Mouse (Mus musculus) forebrain, embryonic 11.5 days (tissue): ENCODE measurements around the gene Dph7. TPM values are rescaled to one million over a fixed set of nuclear protein-coding genes. Genes with fewer than 3 reads are reported as not detected.
"Not testable (repeated sequence)": the region's sequence is repeated elsewhere in the genome, so short reads cannot be mapped to it uniquely, and the experiment has no call there.

Experiments used
- ATAC-seq: fragments of 200-750 bp; cut with Nextera tagmentation; replicated peaks from 2 replicates; pipeline ENCODE4 v1.8.0; 2017; ENCODE audit warnings: moderate TSS enrichment; ENCODE audit not compliant: low FRiP score
- DNase-seq: peaks from one replicate; pipeline ENCODE4 v3.0.0-alpha.2; 2017; ENCODE audit warnings: low spot score
- H3K27ac ChIP-seq: fragments of 300-500 bp; sonication (generic); 2 replicates; pipeline ENCODE4 v1.5.1; 2014; ENCODE audit warnings: low read depth, low read length
- H3K27me3 ChIP-seq: fragments of 300-500 bp; sonication (generic); 2 replicates; pipeline ENCODE4 v1.6.1; 2014; ENCODE audit warnings: mild to moderate bottlenecking, low read length, mixed read lengths; ENCODE audit not compliant: control insufficient read depth, insufficient read depth
- H3K36me3 ChIP-seq: fragments of 300-500 bp; sonication (generic); 2 replicates; pipeline ENCODE4 v1.6.1; 2014; ENCODE audit warnings: mild to moderate bottlenecking, low read length, moderate library complexity, mixed read lengths; ENCODE audit not compliant: control insufficient read depth, insufficient read depth
- H3K4me1 ChIP-seq: fragments of 300-500 bp; sonication (generic); replicated peaks from 2 replicates; pipeline ENCODE4 v1.6.1; 2014; ENCODE audit warnings: low read length, mixed read lengths; ENCODE audit not compliant: control insufficient read depth, insufficient read depth
- H3K4me2 ChIP-seq: fragments of 300-500 bp; sonication (generic); 2 replicates; pipeline ENCODE4 v1.6.1; 2014; ENCODE audit warnings: low read depth, mild to moderate bottlenecking, low read length, moderate library complexity, mixed read lengths; ENCODE audit not compliant: severe bottlenecking
- H3K4me3 ChIP-seq: fragments of 300-500 bp; sonication (generic); 2 replicates; pipeline ENCODE4 v1.5.1; 2014; ENCODE audit warnings: low read depth, low read length
- H3K9ac ChIP-seq: fragments of 300-500 bp; sonication (generic); 2 replicates; pipeline ENCODE4 v1.6.1; 2014; ENCODE audit warnings: low read length
- H3K9me3 ChIP-seq: fragments of 300-500 bp; sonication (generic); 2 replicates; pipeline ENCODE4 v1.6.1; 2016; ENCODE audit warnings: low read length, mixed read lengths; ENCODE audit not compliant: control insufficient read depth
- WGBS: fragments of 180-500 bp; shearing (Covaris S2); extraction: QIAGEN DNeasy Blood & Tissue Kit; methylation state at CpG from one replicate; pipeline ENCODE4 v1.1.7; 2014; 5-methylcytosine and 5-hydroxymethylcytosine counted together
- polyA plus RNA-seq: library from polyadenylated mRNA; unstranded; fragments of >200 nt; fragmentation: Nextera tagmentation; extraction: Ambion mirVana; gene quantifications from 2 replicates; pipeline ENCODE4 v1.2.1, GENCODE M21; 2014

Dph7 gene
- polyA plus RNA-seq, 1 experiment from 2014 or later, result 32.4 TPM

DNA sequence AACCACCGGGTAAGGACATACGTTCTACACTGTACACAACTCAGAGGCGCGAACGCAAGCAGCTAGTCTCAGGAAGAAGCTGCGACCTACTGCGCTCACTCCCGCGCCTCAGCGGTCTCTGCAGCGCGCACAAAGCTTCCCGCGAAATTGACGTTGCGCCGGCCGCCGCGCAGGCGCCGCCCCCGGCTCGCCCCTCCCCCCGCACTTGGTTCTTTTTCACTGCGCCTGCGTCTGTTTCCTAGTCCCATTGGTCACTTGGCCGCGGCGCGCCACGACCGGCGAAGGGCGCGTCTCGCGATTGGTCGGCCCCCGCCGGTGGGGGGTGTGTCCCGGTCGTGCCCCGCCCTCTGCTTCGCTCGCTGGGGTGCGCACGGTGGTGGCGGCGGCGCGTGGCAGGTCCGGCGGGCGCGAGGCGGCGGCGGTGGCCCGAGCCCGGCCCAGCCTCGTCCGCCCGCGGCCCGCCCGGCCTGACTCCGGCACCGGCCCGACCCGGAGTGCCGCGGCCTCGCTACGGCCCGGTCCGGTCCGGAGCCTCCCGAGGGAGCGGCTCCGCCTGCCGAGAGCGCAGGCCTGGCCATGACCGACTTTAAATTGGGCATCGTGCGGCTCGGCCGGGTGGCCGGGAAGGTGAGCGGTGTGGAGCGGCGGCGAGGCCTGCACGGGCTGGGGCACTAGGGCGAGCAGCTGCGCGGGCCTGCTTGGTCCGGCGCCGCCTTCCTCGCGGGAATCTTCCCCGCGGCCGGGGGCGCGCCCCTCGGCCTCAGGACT is 12.6 kb upstream of the Dph7 start, which contains the start of gene Zmynd19:
Gene Zmynd19, plus strand, starts transcription at position 372 of the 768 bp plus-strand sequence.
- DNase-seq, result peak; percentile 100
- Histone ChIP-seq H3K4me3 (peak within 1 kb of the TSS; percentile 94), H3K9ac (peak within 1 kb of the TSS; percentile 92), H3K4me1 (peaks cover 5% of the 10 kb centered on the region; the same call in 1 of the 2 replicates), H3K36me3 (no peaks in the 10 kb centered on the region; the same call in 1 of the 2 replicates), H3K9me3 (no peaks in the 10 kb centered on the region), H3K27ac (0 out of 2 replicates have a peak within 1 kb of the TSS, but pooled peaks have one; percentile 38), H3K27me3 (no peaks in the 10 kb centered on the region), H3K4me2 (peak within 1 kb of the TSS; percentile 82)
- WGBS, result under 1% methylated on average over 89 of the region's 108 CpGs
- peak; percentile 99 for ATAC-seq

DNA sequence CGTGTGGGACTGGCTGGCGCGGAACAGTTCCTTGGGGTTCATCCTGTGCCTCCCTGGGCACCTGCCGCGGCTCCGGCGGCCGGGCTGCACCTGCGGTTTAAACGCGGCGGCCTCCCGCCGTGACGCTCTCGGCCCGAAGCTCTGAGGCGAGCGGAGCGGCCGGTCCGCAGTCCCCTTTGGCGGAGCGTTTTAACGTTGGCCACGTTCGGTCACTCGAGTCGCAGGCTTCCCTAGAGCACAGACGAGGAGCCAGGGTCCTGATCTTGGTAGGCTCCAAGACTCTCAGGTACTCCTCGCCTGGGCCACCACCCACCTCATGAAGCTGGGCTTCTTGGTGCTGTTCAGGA is 12.0 kb upstream of the Dph7 start:
- Histone ChIP-seq H3K4me2 (peak overlapping the region; percentile 67), H3K36me3 (no peaks in the 10 kb centered on the region; the same call in 1 of the 2 replicates), H3K27ac (no peak overlapping the region), H3K9me3 (no peaks in the 10 kb centered on the region), H3K4me3 (peak overlapping the region; percentile 94), H3K27me3 (no peaks in the 10 kb centered on the region), H3K9ac (peak overlapping the region; percentile 92), H3K4me1 (peaks cover 5% of the 10 kb centered on the region; the same call in 1 of the 2 replicates)
- ATAC-seq (no peak), DNase-seq (peak; percentile 61)
- under 1% methylated on average over 31 of the region's 31 CpGs for WGBS

DNA sequence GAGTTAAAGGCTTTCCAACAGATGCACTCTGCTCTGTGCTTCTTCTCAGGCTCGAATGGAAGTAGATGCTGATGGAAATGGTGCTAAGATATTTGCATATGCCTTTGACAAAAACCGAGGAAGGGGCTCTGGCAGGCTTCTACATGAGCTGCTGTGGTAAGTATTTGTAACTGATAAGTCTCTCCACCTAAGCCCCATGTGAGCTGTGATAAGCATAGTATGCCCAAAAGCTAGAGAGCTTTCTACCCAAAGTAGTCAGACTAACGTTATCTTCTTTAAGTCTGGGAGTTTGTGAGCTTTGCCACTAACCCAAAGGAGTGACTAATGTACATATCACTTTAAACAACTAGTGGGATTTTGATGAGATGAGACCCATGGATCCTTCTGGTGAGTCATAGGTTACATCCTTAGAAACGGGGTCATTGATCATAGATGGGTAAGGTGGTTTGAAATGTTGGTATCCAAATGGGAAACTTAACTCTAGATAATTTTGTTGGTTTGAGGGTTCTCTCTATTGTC is 9.6 kb upstream of the Dph7 start:
- Histone ChIP-seq H3K36me3 (peaks cover under 1% of the 10 kb centered on the region; the same call in 1 of the 2 replicates), H3K4me3 (no peak overlapping the region), H3K4me1 (peaks cover 5% of the 10 kb centered on the region; the same call in 1 of the 2 replicates), H3K9me3 (no peaks in the 10 kb centered on the region), H3K27ac (no peak overlapping the region), H3K27me3 (no peaks in the 10 kb centered on the region), H3K4me2 (no peak overlapping the region), H3K9ac (no peak overlapping the region)
- DNase-seq (no peak), ATAC-seq (no peak)
- 87% methylated on average over 4 of the region's 4 CpGs for WGBS

DNA sequence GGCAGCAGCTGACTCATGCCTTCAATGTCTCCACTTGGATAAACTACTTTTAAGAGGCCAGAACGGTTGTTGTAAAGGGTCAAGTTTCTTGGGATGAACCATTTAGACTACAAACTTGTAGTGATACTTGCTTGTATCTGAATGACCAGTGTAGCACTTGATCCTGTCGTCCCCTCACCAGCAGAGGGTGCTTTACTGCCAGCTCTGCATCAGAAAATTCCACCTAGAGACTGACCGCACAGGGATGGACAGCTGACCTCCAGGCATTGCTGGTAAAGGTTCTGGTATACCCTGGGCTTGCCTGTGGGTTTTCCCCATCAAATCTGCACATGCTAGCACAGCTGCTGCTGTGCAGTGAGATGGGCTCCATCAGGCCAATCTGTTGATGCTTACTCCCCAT is 1.3 kb upstream of the Dph7 start:
- Histone ChIP-seq H3K4me3 (no peak overlapping the region), H3K9ac (no peak overlapping the region), H3K4me2 (no peak overlapping the region), H3K27me3 (no peaks in the 10 kb centered on the region), H3K9me3 (no peaks in the 10 kb centered on the region), H3K27ac (no peak overlapping the region), H3K36me3 (peaks cover 7% of the 10 kb centered on the region), H3K4me1 (peaks cover 3% of the 10 kb centered on the region; the same call in 1 of the 2 replicates)
- ATAC-seq, result no peak
- 38% methylated on average over 3 of the region's 3 CpGs for WGBS
- DNase-seq, result peak; percentile 56

DNA sequence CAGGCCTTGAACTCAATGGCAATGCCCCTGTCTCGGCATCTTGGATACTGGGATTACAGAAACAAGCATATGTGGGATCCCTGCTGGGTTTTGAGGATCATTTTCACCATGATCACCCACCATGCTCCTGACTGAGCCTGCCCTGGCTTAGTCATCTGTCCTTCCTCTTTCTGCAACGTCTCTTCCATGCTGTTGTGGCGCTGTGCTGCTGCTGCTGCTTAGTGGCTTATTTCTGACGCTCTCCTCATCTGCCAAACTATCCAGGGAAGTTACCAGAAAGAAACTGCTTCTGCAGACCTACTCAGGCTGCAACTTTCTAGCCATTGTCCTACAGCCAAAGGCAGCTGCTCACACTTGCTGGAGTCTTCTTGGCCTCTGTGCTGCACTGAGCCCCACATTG is 8.2 kb downstream of the Dph7 start:
- no peak for DNase-seq
- 84% methylated on average over 4 of the region's 4 CpGs for WGBS
- no peak for ATAC-seq
- Histone ChIP-seq H3K9ac (no peak overlapping the region), H3K36me3 (peaks cover 8% of the 10 kb centered on the region; the same call in 1 of the 2 replicates), H3K9me3 (no peaks in the 10 kb centered on the region), H3K27me3 (no peaks in the 10 kb centered on the region), H3K4me1 (peaks cover 6% of the 10 kb centered on the region; the same call in 1 of the 2 replicates), H3K4me3 (no peak overlapping the region), H3K4me2 (no peak overlapping the region), H3K27ac (no peak overlapping the region)

DNA sequence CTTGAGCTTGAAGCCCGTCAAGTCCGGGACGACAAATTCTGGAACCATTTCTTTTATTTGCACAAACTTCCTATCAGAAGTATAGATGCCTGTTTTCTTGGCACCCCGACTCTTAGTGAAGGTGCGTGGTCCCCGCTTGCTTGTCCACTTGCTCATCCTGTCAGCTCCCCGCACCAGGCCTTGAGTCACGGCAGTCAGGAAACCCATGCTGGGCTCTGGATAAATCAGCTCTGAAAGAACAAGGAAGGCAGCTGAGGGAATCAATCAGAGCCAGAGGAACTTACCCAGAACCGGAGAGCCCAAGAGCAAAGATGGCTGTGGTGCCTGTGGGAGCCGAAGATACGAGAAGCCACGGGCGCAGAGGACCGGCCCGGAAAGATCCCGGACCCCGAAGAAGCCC is 12.3 kb downstream of the Dph7 start:
- DNase-seq, H3K4me1 ChIP-seq, H3K36me3 ChIP-seq, H3K27me3 ChIP-seq, ATAC-seq, H3K9me3 ChIP-seq: not testable (repeated sequence)
- H3K4me2 ChIP-seq, result peak overlapping the region; percentile 89
- H3K4me3 ChIP-seq, result peak overlapping the region; percentile 68
- H3K9ac ChIP-seq, result peak overlapping the region; percentile 74
- H3K27ac ChIP-seq, result 0 out of 2 replicates have a peak overlapping the region, but pooled peaks have one; percentile 46
- under 1% methylated on average over 17 of the region's 17 CpGs for WGBS

DNA sequence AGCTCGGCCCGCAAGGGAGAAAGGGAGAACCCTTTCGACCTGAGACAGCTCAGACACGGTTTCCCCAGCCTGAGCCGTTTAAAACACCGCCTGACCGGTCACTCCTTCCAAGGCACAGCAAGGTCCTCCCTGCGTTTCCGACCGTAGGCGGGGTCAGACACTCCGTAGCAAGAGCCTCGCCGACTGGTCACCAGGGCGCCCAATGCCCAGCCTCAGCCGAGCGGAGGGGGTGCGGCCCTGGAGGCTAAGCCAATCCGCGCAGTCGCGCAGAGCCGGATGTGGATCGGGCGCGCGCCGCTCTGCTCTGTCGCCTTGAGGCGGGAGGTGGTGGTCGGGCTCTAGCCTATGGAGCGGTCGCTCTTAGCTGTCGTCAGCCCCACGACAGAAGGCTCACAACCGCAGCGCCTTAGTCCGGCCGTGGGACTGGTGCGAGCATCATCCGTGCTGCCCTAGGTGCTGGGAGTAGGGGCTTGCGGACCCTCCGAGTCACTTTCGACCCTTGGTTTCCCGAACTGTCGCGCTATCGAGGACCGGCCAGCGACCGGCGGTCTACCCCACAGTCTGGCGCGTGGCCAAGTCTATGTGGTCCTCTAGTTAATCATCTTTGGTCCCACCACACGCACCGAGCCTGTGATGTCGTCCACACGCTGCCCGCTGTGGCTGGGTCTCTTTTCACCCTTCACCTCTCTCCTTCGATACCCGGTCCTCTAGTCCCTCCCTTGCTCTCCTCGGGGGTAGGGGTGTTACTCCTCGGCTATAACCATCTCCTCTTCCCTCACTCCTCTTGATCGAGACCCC is 12.9 kb downstream of the Dph7 start, which contains the start of gene Mrpl41:
Gene Mrpl41, minus strand, starts transcription at position 193 of the 798 bp plus-strand sequence.
- under 1% methylated on average over 64 of the region's 64 CpGs for WGBS
- DNase-seq (peak; percentile 99), ATAC-seq (peak; percentile 99)
- peaks cover 6% of the 10 kb centered on the region; the same call in 1 of the 2 replicates for H3K4me1 ChIP-seq
- H3K9me3 ChIP-seq, result no peaks in the 10 kb centered on the region
- H3K36me3 ChIP-seq, result peaks cover 4% of the 10 kb centered on the region; the same call in 1 of the 2 replicates
- H3K9ac ChIP-seq, result peak within 1 kb of the TSS; percentile 74
- H3K4me2 ChIP-seq, result peak within 1 kb of the TSS; percentile 89
- H3K27me3 ChIP-seq, result no peaks in the 10 kb centered on the region
- peak within 1 kb of the TSS; percentile 76 for H3K27ac ChIP-seq
- peak within 1 kb of the TSS; percentile 68 for H3K4me3 ChIP-seq

DNA sequence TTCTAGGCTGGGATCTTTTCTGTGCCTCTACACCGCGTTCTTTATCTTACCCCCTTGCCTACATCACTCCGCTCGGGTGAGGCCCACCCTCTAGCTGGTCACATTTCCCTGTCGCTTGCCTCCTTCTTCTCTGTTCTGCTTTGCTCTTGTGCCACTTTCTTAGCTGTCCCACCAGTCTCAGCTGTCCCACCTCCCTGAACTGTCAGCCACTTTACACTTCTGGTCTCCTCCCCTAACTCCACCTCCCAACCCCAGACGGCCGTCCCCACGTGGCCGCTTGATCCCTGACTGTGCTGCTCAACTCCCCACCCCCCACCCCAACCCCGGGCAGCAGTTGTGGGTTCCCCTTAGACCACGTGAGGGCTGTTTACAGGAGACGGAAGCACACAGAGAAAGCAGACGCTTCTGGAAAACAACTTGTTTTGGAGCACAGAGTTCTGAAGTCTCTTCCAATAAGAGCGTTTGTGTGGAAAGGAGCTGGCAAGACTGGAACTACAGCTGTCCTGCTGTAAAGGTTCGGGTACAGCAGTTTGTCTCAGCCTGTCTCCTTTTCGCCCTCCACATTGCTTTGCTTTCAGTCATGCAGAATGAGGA is 13.6 kb downstream of the Dph7 start, which contains the start of gene Pnpla7:
Gene Pnpla7, plus strand, starts transcription at position 330 of the 594 bp plus-strand sequence.
- peak; percentile 85 for DNase-seq
- H3K4me3 ChIP-seq, result peak within 1 kb of the TSS; percentile 68
- peaks cover 6% of the 10 kb centered on the region; the same call in 1 of the 2 replicates for H3K4me1 ChIP-seq
- peak within 1 kb of the TSS; percentile 76 for H3K27ac ChIP-seq
- H3K4me2 ChIP-seq, result peak within 1 kb of the TSS; percentile 89
- H3K27me3 ChIP-seq, result no peaks in the 10 kb centered on the region
- no peaks in the 10 kb centered on the region for H3K9me3 ChIP-seq
- ATAC-seq, result peak; percentile 74
- H3K36me3 ChIP-seq, result peaks cover 2% of the 10 kb centered on the region; the same call in 1 of the 2 replicates
- peak within 1 kb of the TSS; percentile 74 for H3K9ac ChIP-seq
- WGBS, result 1% methylated on average over 16 of the region's 16 CpGs
